Mouse (Mus musculus) bone marrow macrophage, adult 2 months (primary cell): Measurements from ENCODE around the gene Slc12a4.
"Not testable (repeated sequence)": the region's sequence is repeated elsewhere in the genome, so short reads cannot be mapped to it uniquely, and the experiment has no call there.

Experiments used
- CTCF ChIP-seq: IDR thresholded peaks from 2 replicates; pipeline ENCODE4 v1.5.1; 2012; ENCODE audit warnings: low read depth, mild to moderate bottlenecking, low read length, moderate library complexity
- POLR2A ChIP-seq: IDR thresholded peaks from 2 replicates; pipeline ENCODE4 v1.6.1; 2012; ENCODE audit warnings: mild to moderate bottlenecking, low read depth, low read length, borderline replicate concordance

- TF ChIP-seq POLR2A, CTCF: not testable (repeated sequence)
These were observed 46.3 kb upstream of the Slc12a4 start for GRCm38 (mm10) chr8:106012203-106012602.
